Mouse (Mus musculus) ES-E14 (cell line): ENCODE data around the gene Hibch.

Source experiments
- CHD2 ChIP-seq: IDR thresholded peaks from 2 replicates; pipeline ENCODE4 v1.6.1; 2014; ENCODE audit warnings: mild to moderate bottlenecking, low read depth, low read length, inconsistent platforms
- MAFK ChIP-seq: IDR thresholded peaks from 2 replicates; pipeline ENCODE4 v1.6.1; 2014; ENCODE audit warnings: mild to moderate bottlenecking, low read depth, low read length, inconsistent platforms; ENCODE audit not compliant: insufficient read depth
- ZC3H11A ChIP-seq: IDR thresholded peaks from 2 replicates; pipeline ENCODE4 v1.6.1; 2012; ENCODE audit warnings: low read depth, mild to moderate bottlenecking, inconsistent platforms, low read length, borderline replicate concordance
- ZNF384 ChIP-seq: IDR thresholded peaks from 2 replicates; pipeline ENCODE4 v1.6.1; 2012; ENCODE audit warnings: low read depth, low read length, inconsistent platforms

DNA sequence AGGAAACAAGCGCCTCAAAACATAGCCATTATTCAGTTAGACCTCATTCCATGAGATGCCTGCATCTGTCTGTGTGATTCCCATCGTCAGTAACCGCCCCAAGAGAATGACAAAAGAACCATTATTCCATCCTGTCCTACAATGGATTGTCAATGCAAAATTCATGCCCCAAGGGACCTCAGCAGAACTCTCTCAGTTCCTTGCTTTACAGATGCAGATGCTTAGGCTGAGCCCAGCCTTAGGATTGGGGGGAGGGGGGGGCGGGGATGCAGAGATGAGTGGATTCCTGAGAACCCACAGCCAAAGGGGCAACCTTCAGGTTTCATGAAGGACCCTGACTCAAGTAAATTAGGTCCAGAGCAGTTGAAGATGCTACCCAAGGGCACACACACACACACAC lies 108.8 kb downstream of the Hibch start:
- TF ChIP-seq ZC3H11A: no peak
- TF ChIP-seq CHD2: peak; percentile 64
- TF ChIP-seq MAFK: no peak
- TF ChIP-seq ZNF384: no peak
